Mouse (Mus musculus) liver, adult 2 months (tissue): ENCODE data around the gene 2510039O18Rik. TPM values are rescaled to one million over a fixed set of nuclear protein-coding genes. Genes with fewer than 3 reads are reported as not detected.

ENCODE experiments used
- DNase-seq: peaks from one replicate; pipeline ENCODE4 v3.0.0-alpha.2; 2011; ENCODE audit warnings: low read depth, low spot score; ENCODE audit errors: extremely low read depth
- H3K27ac ChIP-seq: fragments of 200-500 bp; replicated peaks from 2 replicates; pipeline ENCODE4 v1.5.1; 2012; ENCODE audit warnings: low read depth, mild to moderate bottlenecking, control low read depth, inconsistent platforms, low read length; ENCODE audit not compliant: insufficient read depth
- H3K27me3 ChIP-seq: fragments of 200-500 bp; 2 replicates; pipeline ENCODE4 v1.6.1; 2012; ENCODE audit warnings: mild to moderate bottlenecking, moderate library complexity, low read length, inconsistent platforms; ENCODE audit not compliant: control insufficient read depth, insufficient read depth
- H3K36me3 ChIP-seq: fragments of 200-500 bp; 2 replicates; pipeline ENCODE4 v1.6.1; 2012; ENCODE audit warnings: low read length, inconsistent platforms; ENCODE audit not compliant: control insufficient read depth, insufficient read depth
- H3K4me1 ChIP-seq: fragments of 200-500 bp; 2 replicates; pipeline ENCODE4 v1.6.1; 2011; ENCODE audit warnings: low read length; ENCODE audit not compliant: control insufficient read depth, insufficient read depth
- H3K4me3 ChIP-seq: fragments of 200-500 bp; 2 replicates; pipeline ENCODE4 v1.5.1; 2011; ENCODE audit warnings: low read depth, mild to moderate bottlenecking, control low read depth, low read length, moderate library complexity; ENCODE audit not compliant: insufficient read depth
- H3K79me2 ChIP-seq: fragments of 200-500 bp; 2 replicates; pipeline ENCODE4 v1.6.1; 2012; ENCODE audit warnings: inconsistent platforms, mild to moderate bottlenecking, low read length, moderate library complexity; ENCODE audit not compliant: control insufficient read depth, insufficient read depth
- H3K9ac ChIP-seq: fragments of 200-500 bp; 2 replicates; pipeline ENCODE4 v1.6.1; 2012; ENCODE audit warnings: low read depth, mild to moderate bottlenecking, control low read depth, inconsistent platforms, low read length
- CTCF ChIP-seq: fragments of 200-500 bp; IDR thresholded peaks from 2 replicates; pipeline ENCODE4 v1.5.1; 2011; ENCODE audit warnings: low read depth, low read length, control low read depth
- POLR2A ChIP-seq: fragments of 200-500 bp; IDR thresholded peaks from 2 replicates; pipeline ENCODE4 v1.6.1; 2011; ENCODE audit warnings: low read length, control low read depth; ENCODE audit not compliant: insufficient read depth; ENCODE audit errors: extremely low read depth
- WGBS: fragments of 180-500 bp; shearing (Covaris S2); methylation state at CpG from one replicate; pipeline ENCODE4 v1.1.7; 2018; 5-methylcytosine and 5-hydroxymethylcytosine counted together
- polyA plus RNA-seq: library from polyadenylated mRNA; depleted of rRNA; stranded (reverse); fragments of >200 nt; gene quantifications from 2 replicates; pipeline ENCODE4 v1.2.3, GENCODE M21; 2012
- total RNA-seq: library from RNA; depleted of rRNA; stranded (reverse); fragments of >200 nt; gene quantifications from 2 replicates; pipeline ENCODE4 v1.2.3, GENCODE M21; 2014

2510039O18Rik gene
- total and polyA plus RNA-seq, 2 experiments: 13.5 to 40.1 TPM

GRCm38 (mm10) chr4:147959881-147960831, 19.5 kb downstream of the 2510039O18Rik start:
- WGBS: 38% methylated on average over 6 of the region's 6 CpGs
- TF ChIP-seq POLR2A (no peak), CTCF (peak; percentile 58)
- Histone ChIP-seq H3K36me3 (no peaks in the 10 kb centered on the region), H3K79me2 (no peaks in the 10 kb centered on the region), H3K27me3 (no peaks in the 10 kb centered on the region), H3K4me1 (no peaks in the 10 kb centered on the region), H3K4me3 (no peak overlapping the region), H3K9ac (no peak overlapping the region), H3K27ac (no peak overlapping the region)
- DNase-seq: peak; percentile 33

- WGBS: 58% methylated on average over 6 of the region's 6 CpGs
- H3K4me1 ChIP-seq: no peaks in the 10 kb centered on the region
- no peaks in the 10 kb centered on the region for H3K79me2 ChIP-seq
- H3K27me3 ChIP-seq: no peaks in the 10 kb centered on the region
- no peak for DNase-seq
- no peaks in the 10 kb centered on the region for H3K36me3 ChIP-seq
- TF ChIP-seq CTCF: no peak
- no peak for TF ChIP-seq POLR2A
- H3K9ac ChIP-seq: no peak overlapping the region
- H3K27ac ChIP-seq: no peak overlapping the region
- no peak overlapping the region for H3K4me3 ChIP-seq
Observed at GRCm38 (mm10) chr4:147962781-147963180, 22.1 kb downstream of the 2510039O18Rik start.

- TF ChIP-seq CTCF (no peak), POLR2A (no peak)
- Histone ChIP-seq H3K27ac (no peak overlapping the region), H3K4me3 (no peak overlapping the region), H3K4me1 (no peaks in the 10 kb centered on the region), H3K79me2 (no peaks in the 10 kb centered on the region), H3K36me3 (no peaks in the 10 kb centered on the region), H3K9ac (no peak overlapping the region), H3K27me3 (no peaks in the 10 kb centered on the region)
- 87% methylated on average over 15 of the region's 15 CpGs for WGBS
- DNase-seq: no peak
Observed at GRCm38 (mm10) chr4:147963623-147964022, 22.9 kb downstream of the 2510039O18Rik start.

- H3K9ac ChIP-seq: no peak overlapping the region
- no peaks in the 10 kb centered on the region for H3K36me3 ChIP-seq
- DNase-seq: no peak
- 72% methylated on average over 7 of the region's 7 CpGs for WGBS
- H3K4me3 ChIP-seq: no peak overlapping the region
- H3K4me1 ChIP-seq: no peaks in the 10 kb centered on the region
- H3K27ac ChIP-seq: no peak overlapping the region
- no peaks in the 10 kb centered on the region for H3K27me3 ChIP-seq
- no peak for TF ChIP-seq POLR2A
- no peaks in the 10 kb centered on the region for H3K79me2 ChIP-seq
Observed at GRCm38 (mm10) chr4:147965712-147966111, 25.0 kb downstream of the 2510039O18Rik start.

- Histone ChIP-seq H3K4me3 (no peak overlapping the region), H3K36me3 (no peaks in the 10 kb centered on the region), H3K9ac (no peak overlapping the region), H3K27ac (no peak overlapping the region), H3K79me2 (no peaks in the 10 kb centered on the region), H3K27me3 (no peaks in the 10 kb centered on the region), H3K4me1 (no peaks in the 10 kb centered on the region)
- WGBS: 75% methylated on average over 2 of the region's 2 CpGs
- no peak for DNase-seq
- TF ChIP-seq CTCF (no peak), POLR2A (no peak)
Observed at GRCm38 (mm10) chr4:147968816-147969215, 28.1 kb downstream of the 2510039O18Rik start.

- no peaks in the 10 kb centered on the region for H3K4me1 ChIP-seq
- WGBS: 33% methylated on average over 9 of the region's 9 CpGs
- no peak overlapping the region for H3K4me3 ChIP-seq
- H3K36me3 ChIP-seq: no peaks in the 10 kb centered on the region
- no peaks in the 10 kb centered on the region for H3K27me3 ChIP-seq
- no peaks in the 10 kb centered on the region for H3K79me2 ChIP-seq
- no peak overlapping the region for H3K27ac ChIP-seq
- TF ChIP-seq CTCF: no peak
- no peak for TF ChIP-seq POLR2A
- no peak for DNase-seq
- no peak overlapping the region for H3K9ac ChIP-seq
Observed at GRCm38 (mm10) chr4:147969337-147969736, 28.6 kb downstream of the 2510039O18Rik start.
